Mouse (Mus musculus): ENCODE results near the gene Plin4.
"Not testable (repeated sequence)": the region's sequence is repeated elsewhere in the genome, so short reads cannot be mapped to it uniquely, and the experiment has no call there.

Gene Plin4

DNA sequence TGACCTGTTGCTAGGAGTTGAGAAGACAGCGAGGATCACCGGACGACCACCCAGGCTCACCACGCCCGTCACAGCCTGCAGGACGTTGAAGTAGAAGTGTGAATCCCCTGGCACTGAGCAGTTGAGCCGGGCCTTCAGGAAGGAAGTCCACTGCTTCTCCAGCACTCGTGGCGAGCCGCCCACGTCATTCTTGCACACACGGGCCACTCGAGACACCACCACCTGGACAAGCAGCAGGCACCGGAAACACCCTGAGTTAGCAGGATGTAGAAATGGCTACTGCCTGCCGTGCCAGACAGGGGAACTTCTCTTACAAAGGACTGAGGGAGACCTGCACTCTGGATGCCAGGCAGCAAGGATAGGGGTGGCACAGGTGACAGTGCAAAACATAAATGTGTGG, 18.6 kb upstream of the Plin4 start:
- no peak for DNase-seq (ENCODE audit: extremely low read depth, low read depth)

DNA sequence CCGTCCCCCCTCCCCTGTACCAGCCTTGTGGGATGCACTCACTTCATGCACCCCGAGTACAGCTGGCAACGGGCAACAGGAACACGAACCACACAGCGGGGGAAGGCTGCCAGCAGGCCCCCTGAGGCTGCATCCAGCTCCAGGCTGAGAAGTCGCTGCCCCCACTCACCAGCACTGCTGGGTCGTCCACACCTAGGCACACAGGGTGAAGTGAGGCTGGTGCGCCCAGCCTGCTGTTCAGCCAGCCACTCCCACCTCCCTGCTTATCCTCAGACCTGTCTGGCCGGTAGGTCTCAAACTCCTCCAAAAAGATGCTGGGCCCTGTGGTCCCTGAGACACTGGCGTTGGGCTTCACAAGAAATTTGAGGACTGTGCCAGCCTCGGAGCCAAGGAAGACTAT, 16.6 kb upstream of the Plin4 start:
- DNase-seq (ENCODE audit: extremely low read depth, low read depth) = no peak

DNA sequence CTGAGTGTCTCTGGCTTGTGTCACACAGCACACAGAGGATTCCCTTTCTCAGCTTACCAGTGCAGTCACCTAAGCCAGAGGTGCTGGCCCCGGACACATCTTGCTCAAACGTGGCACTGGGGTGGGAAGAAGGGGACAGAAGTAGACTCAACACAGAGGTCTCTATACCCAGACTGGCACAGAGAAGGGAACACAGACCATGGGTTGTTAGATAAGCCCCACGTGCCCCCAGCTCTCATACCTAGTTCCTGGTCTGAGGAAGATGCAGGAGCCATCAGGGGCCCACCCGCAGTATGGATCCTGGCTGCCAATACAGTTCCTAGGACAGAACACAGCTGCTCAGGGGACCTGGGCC, 15.7 kb upstream of the Plin4 start:
- DNase-seq (ENCODE audit: extremely low read depth, low read depth) = no peak

DNA sequence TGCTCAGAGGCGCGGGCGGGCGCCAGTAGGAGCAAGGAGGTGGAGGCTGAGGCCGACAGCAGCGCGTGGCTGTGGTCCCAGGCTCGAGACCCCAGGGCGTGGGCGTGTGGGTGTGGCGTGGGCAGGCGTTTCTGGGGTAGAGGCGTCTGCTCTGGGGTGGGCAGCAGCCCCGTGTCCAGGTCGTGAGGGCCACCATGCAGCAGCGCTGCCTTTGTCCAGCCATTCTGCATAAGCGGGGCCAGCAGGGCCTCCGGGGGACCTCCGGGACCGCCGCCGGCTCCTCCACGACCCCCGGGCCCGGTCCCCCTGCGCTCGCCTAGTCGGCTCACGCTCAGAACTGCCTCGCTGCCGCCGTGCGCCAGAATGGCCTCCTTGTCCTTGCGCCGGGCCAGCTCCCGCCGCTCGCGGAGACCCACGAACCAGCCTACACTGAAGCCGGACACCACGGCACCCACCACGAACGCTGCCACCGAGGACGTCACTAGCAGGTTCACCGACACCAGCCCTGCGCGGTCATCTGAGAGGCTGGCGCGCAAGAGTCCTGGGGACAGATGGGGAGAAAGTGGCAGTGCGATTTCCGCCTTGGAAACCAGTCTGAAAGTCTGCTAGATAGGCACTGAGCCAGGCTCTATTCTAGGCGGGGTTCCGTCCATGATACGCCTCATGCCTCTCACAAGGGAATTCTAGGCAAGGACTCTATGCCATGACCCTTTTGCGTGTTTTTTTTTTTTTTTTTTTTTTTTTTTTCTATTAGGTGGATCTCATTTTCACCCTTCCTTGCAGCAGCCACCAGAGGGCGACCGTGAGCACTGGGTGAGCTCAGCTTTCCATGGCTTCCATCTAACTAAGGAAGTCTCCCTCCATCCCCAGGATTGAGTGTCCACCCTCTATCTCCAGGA, 15.0 kb upstream of the Plin4 start:
- no peak for DNase-seq (ENCODE audit: extremely low read depth, low read depth)

DNA sequence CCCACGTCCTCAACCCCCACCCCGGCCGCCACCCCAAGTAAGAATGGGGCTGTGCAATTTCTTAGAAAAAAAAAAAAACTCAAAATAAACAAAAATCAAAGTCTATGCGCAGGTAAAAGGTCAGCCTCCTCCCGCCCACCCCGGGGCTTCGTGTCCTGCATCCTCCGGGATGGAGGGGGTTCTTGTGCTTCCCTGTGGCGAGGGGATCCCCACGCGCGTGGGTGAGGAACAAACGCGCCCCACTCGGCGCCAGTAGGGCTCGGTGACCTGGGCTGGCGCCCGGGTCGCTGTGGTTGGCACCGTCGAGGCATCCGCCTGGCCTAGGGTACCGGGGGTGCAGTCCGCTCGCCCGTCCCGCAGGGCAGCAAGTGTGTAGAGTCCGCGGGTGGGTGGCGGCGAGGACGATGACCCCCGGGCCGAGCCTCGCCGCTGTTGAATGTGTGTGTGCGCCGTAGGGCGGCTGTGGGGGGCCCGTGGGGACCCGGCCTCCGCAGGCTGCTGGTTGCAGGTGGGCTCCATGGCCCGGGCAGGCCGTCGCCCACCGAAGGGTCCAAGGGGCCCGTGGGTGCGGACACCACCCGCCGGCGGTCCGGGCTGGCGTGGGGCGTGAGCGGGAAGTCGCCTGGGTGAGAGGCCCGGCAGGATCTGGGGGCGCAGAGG, 14.2 kb upstream of the Plin4 start:
- no peak for DNase-seq (ENCODE audit: extremely low read depth, low read depth)

DNA sequence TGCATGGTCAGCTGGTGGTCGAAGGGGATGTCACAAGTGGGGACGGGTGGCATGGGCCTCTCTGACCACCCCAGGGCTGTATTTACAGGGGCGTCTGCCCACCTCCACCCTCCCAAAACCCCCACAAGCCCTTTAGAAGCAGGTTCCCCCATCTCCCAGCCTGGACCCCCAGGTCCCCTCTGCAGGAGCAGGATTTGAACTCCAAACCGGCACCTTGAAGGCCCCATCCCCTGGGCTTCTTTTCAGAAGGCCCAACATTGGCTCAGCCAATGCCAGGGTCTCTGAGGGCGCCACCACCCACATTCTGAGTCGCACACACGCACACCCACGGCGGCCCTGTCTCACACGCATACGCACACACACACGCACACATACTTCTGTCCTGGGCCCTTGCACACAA, 13.6 kb upstream of the Plin4 start:
- no peak for DNase-seq (ENCODE audit: extremely low read depth, low read depth)

DNA sequence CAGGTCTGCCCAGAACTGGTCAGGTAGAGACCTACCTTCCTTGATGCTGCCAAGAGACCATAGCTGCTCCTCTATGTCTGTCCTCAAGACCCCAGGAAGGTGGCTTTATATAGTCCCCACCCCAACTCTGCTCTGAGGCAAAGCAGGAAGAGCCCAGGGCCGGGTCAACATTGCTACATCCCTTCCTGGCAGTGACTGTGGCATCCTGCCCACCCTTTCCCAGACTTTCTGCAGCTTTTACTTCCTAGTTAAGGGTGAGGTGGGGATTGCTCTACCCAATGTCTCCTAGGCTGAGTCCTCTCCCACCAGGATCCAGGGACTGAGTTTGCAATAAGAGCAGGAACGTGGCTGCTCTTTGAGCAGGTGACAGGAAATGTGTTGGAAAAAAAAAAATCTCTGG, 12.2 kb upstream of the Plin4 start, which contains the start of gene Lrg1:
Gene Lrg1, minus strand, starts transcription at position 176 of the 400 bp plus-strand sequence.
- no peak for DNase-seq (ENCODE audit: extremely low read depth, low read depth)

DNA sequence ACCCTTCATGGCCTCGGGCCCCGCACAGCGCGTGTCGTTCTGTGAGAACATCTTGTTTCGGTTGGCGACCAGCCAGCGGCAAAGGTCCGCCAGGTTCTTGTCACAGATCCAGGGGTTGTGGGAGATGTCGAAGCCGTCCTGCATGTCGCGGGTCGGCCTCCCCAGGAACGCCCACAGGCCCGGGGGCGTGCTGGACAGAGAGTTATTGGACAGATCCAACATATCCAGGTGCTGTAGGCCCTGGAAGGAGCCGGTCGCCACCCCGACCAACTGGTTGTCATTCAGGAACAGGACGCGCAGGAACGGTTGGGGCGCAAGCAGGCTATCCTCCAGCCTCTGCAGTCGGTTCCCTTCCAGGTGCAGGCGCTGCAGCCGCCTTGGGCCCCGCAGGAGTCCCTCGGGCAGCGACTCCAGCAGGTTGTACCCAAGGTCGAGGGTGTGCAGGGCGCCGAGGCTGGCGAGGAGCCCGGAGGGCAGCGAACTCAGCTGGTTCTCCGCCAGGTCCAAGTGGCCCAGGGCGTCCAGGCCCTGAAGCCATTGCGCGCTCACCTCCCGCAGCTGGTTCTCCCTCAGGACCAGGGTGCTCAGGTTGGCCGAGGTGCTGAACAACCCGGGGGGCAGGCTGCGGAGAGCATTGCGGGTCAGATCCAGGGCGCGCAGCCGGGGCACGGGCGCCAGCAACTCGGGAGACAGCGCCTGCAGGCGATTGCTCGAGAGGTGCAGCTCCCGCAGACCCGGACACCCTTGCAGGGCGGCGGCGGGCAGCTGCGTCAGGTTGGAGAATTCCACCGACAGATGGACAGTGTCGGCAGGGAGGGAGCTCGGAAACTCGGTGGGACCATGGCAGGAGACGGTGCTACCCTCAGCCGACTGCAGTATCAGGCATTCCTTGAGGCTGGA, 10.6 kb upstream of the Plin4 start:
- no peak for DNase-seq (ENCODE audit: extremely low read depth, low read depth)

DNA sequence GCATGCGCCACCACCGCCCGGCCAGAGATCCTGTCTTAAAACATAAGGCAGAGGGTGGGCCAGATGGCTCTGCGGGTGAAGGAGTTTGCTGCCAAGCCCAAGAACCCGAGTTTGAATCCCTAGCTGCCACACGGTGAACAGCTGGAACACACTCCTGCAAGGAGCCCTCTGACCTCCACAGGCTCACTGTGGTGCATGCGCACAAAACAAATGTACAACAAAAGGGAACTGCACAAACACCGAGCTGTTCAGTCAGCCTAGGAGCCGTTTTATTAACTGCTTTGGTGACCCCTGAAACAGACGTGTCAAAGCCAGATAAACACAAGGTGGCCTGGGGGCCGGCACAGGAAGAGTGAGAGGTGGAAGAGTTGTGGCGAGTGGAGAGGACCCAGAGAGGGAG, 9.8 kb upstream of the Plin4 start:
- DNase-seq (ENCODE audit: extremely low read depth, low read depth) = no peak

DNA sequence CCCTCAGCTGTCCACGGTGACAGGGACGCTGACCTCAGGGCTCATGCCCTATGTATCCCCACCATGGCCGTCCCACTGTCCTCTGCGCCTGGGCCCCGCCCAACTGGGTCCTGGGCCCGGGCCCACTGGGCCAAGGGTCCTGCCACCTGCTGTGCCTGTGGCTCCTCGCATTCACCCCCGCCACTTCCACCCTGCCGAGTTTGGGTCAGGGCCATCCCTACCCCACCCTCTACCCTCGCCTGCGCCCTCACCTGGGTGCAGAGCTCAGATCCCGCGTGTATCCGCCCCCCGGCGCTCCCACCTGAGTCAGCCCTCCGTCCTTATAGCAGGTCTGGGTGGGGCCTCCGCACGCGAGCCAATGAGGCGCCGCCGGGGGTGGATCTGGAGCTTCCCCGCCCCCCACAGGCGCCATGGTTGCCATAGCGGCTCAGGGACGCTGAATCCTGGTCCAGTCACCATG, 7.7 kb upstream of the Plin4 start, which contains the start of gene Plin5:
Gene Plin5, minus strand, starts transcription at position 346 of the 460 bp plus-strand sequence.
- no peak for DNase-seq (ENCODE audit: extremely low read depth, low read depth)

DNA sequence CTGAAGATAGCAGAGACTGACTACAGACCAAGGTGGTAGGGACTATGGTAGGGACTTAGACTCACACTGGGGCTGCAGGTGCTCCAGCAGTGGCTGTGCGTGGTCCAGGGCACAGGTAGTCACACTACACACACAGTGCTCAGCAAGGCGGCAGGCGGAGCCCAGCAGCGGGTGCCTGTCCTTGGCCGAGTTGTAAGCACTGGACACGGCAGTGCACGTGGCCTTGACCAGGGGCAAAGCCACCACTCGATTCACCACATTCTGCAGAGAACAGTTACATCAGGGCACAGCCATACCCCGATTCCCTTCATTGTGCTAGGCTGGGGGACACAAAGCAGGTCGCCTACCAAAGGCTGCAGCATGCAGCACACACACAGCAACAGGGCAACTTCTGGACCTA, 6.6 kb upstream of the Plin4 start:
- DNase-seq (ENCODE audit: extremely low read depth, low read depth) = no peak

DNA sequence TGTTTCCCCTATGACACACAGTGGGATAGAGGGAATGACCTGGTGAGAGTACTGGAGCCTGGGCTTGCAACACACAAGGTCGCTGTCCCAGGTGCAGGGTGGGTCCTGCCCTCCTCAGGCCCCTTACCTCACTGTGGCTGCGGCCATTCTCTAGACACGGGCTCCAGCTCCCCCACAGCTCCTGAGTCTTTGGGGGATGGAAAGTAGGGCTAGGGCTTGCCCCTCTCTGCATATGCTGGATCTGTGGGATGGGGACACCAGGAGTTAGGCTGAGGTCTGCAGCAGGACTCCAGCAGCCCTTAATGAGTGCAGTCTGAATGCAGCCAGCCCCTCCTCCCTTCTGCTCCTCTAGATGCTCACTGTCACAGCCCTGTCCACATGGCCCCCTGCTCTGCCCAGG, 3.1 kb upstream of the Plin4 start:
- DNase-seq (ENCODE audit: extremely low read depth, low read depth) = no peak

DNA sequence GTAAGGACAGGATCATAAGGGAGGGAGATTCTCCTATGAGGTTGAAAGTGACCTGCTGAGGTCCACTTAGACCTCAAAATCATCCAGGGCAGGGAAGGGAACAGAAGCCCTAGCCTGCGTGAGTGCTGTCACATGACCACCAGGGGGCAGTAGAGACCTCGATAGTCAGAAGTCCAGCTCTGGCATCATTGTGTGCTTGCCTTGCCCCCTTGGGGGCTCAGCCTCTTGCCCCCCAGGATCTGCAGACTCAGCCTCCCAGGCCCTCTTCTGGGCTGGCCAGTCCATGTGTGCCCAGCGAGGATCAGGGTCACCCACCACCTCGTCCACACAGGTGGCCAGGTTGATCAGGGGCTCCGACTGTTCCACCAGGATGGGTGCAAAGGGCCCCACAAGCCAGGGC, 2.3 kb upstream of the Plin4 start:
- DNase-seq (ENCODE audit: extremely low read depth, low read depth) = peak; percentile 39

DNA sequence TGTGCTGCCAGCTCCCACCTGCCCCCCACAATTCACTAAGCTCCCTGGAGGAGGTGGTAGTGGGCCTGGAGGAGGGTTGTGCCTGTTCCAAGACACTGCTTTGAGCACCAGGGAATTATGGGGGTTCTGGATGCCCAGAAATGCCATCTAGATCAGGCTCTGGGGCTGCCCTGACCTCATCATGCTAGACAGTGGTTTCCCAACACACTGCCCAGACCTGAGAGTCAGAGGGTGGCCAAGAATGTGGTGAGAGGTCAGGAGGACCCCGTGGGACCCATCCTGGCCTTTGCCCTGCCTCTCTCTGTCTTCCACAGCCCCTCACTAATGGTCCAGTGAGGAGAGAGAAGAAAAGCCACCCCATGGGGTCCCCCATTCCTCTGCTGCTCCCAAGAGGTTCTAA, 1.4 kb upstream of the Plin4 start:
- DNase-seq (ENCODE audit: extremely low read depth, low read depth) = no peak

DNA sequence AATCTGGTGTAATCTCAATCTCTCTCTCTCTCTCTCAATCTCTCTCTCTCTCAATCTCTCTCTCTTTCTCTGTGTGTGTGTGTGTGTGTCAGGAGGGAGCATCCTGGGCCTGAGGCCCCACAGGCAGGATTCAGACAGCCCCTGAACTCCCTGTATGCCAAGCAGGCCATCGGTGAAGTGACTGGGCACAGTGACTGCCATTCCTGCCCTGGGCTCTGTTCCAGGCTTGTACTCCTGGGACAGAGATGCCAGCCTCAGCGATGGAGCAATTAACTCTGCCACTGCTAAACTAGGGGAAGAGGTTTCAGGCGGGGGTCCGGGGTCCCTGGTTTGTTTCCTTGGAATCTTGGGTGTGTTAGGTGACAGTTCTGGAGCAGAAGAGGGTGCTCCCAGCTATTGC, 968 bp upstream of the Plin4 start:
- no peak for DNase-seq (ENCODE audit: extremely low read depth, low read depth)

DNA sequence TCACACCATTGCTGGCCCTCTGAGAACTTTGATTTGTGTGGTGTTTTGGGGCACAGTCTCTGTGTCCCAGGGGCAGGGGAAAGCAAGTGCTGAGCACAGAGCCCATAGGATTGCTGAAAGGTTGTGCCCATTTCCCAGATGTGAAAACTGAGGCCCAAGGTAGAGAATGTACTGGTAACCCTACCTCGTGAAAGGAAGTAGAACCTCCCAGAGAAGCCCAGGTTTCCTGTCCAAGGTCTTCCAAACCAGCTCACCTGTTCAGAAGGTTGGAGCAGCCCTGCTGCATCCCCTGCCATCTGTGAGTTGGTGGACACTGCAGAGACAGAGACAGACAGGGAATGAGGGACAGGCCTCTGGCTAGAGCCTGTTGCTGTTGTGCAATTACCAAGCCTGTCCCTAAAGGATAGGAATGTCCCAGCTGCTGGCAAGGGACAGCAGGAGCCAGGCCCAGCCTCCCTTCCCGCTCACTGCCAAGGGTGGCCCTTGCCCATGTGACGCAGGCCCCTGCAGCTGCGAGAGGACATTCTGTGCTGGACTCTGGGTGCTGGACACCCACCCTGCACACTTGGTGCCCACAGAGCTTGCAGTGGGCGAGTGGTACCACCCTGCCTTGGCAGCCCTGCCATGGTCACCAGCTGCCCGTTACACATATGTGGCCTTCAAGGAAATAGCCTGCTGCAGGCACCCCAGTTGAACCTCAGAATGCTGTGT, 1.1 kb downstream of the Plin4 start:
- no peak for DNase-seq (ENCODE audit: extremely low read depth, low read depth)

DNA sequence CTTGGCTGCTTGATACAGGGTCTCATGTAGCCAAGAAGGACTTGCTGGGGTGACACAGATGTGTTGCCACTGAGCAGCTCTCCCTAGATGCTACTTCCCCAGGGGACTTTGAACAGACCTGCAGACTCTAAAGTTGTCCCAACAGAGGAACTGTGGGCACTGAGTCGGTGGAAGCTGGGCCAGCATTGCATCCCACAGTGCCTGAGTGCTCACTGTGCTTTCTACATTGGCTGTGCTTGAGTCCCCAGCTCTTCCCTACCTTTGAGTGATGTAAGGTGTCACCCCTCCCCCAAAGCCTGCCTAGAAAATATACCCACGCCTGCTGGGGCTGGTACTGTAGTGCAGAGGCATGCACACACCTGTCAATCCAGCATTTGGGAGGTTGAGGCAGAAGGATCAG, 1.9 kb downstream of the Plin4 start:
- DNase-seq (ENCODE audit: extremely low read depth, low read depth) = no peak

DNA sequence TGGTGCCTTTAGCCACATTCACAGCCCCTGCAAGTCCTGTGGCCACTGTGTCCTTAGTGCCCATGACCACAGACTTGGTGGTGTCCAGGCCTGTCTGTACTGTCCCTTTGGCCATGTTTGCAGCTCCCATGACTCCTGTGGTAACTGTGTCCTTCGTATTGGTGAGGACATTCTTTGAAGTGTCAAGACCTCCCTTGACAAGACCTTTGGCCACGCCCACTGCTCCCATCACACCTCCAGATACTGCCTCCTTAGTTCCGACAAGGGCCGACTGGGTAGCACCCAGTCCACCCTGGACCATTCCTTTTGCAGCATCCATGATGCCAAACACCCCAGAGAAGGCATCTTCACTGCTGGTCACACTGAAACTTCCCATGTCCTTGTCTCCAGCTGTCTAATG, 2.6 kb downstream of the Plin4 start:
- no peak for DNase-seq (ENCODE audit: extremely low read depth, low read depth)

DNA sequence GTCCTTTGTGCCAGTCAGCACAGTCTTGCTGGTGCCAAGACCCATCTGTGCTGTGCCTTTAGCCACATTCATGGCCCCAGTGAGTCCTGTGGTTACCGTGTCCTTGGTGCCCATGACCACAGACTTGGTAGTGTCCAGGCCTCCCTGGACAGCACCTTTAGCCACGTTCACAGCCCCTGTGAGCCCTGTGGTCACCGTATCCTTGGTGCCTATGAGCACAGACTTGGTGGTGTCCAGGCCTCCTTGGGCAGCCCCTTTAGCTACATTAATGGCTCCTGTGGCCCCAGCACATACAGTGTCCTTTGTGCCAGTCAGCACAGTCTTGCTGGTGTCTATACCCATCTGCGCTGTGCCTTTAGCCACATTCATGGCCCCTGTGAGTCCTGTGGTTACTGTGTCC, 3.2 kb downstream of the Plin4 start:
- DNase-seq (ENCODE audit: extremely low read depth, low read depth) = not testable (repeated sequence)

DNA sequence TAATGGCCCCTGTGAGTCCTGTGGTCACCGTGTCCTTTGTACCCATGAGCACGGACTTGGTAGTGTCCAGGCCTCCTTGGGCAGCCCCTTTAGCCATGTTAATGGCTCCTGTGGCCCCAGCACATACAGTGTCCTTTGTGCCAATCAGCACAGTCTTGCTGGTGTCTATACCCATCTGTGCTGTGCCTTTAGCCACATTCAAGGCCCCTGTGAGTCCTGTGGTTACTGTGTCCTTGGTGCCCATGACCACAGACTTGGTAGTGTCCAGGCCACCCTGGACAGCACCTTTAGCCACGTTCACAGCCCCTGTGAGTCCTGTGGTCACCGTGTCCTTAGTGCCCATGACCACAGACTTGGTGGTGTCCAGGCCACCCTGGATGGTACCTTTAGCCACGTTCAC, 4.8 kb downstream of the Plin4 start:
- not testable (repeated sequence) for DNase-seq (ENCODE audit: extremely low read depth, low read depth)

Data from MEL-GATA-1-ER (cell line).